Comparison of ENCODE assay signal across 11 mouse cellular contexts in the genomic region with DNA sequence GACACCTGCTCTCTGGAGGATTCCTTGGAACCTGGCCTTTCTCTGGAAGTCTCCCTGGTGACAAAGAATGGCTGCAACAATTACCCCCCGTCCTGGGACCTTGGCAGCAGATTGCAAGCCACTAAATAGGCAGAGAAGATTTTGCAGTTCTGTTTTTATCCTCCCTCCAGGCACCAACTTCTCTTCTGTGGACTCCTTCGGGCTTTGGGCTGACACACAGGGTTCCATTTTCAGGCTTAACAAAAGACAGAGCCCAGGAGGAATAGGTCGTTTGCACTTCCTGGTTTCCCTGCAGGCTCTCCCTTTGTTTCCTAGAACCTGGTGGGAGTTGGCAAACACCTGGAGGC. TPM values are rescaled to one million over a fixed set of nuclear protein-coding genes. Genes with fewer than 3 reads are reported as not detected.
DNase-seq lines count a peak whose midpoint lies in the region; TF ChIP-seq lines count a peak whose summit lies in the region.
"Had no signal": no experiment of that assay in that cellular context is flagged by ENCODE, and none has a peak within 500 bp of the region (broad histone marks: within the 10 kb centered on the region; RNA-seq: fewer than 3 reads in every experiment).

No protein-coding gene starts in this region.

- intact Hi-C loops in heart, postnatal 36 days (cut with DNase I) = no loop called here

- H3K27me3 ChIP-seq in midbrain, embryonic 10.5 days (ENCODE audit: low read depth, poor library complexity, severe bottlenecking) = peaks cover 17% of the 10 kb centered on the region; the same call in 1 of the 2 replicates
- H3K27me3 ChIP-seq: liver, embryonic 13.5 days had no signal

- WGBS in midbrain, embryonic 10.5 days = 4% methylated on average over 3 of the region's 3 CpGs

- no peaks in the 10 kb centered on the region for H3K36me3 ChIP-seq in midbrain, embryonic 10.5 days
- H3K36me3 ChIP-seq: liver, embryonic 13.5 days had no signal

- no peaks in the 10 kb centered on the region for H3K9me3 ChIP-seq in midbrain, embryonic 10.5 days (replicated peaks)
- H3K9me3 ChIP-seq: liver, embryonic 13.5 days had no signal

- TF ChIP-seq CTCF in brain, embryonic 14.5 days (IDR thresholded peaks at IDR 0.05; ENCODE audit: borderline replicate concordance, extremely low read depth, insufficient read depth, insufficient read length) = no peak

- TF ChIP-seq POLR2A in brain, embryonic 14.5 days (IDR thresholded peaks at IDR 0.05; ENCODE audit: borderline replicate concordance, extremely low read depth, insufficient read depth, insufficient read length, poor library complexity, severe bottlenecking) = no peak

- peak; percentile 9 for DNase-seq in embryo, embryonic 11 days
- DNase-seq in embryo, embryonic 10.5 days (ENCODE audit: low spot score) = no peak
- DNase-seq in brain, embryonic 14.5 days (ENCODE audit: low read depth) = peak; percentile 59
- peak; percentile 10 to 14 for DNase-seq in heart, postnatal 36 days
- DNase-seq in midbrain, embryonic 10.5 days (ENCODE audit: low spot score) = no peak
- no peak for DNase-seq in thymus, postnatal 25 days
- DNase-seq in layer of hippocampus, adult 8-10 months (ENCODE audit: low spot score in 2 of 2) = no peak
- DNase-seq in layer of hippocampus, postnatal 14 days (ENCODE audit: low spot score in 2 of 2) = no peak
- DNase-seq: cerebellum, postnatal 25 days; liver, embryonic 13.5 days; thymus, postnatal 14 days had no signal

- peak overlapping the region; percentile 35 for H3K4me3 ChIP-seq in midbrain, embryonic 10.5 days
- H3K4me3 ChIP-seq: liver, embryonic 13.5 days had no signal

- peak overlapping the region; percentile 78 for H3K27ac ChIP-seq in midbrain, embryonic 10.5 days (replicated peaks)
- H3K27ac ChIP-seq: liver, embryonic 13.5 days had no signal

- peaks cover 18% of the 10 kb centered on the region for H3K4me1 ChIP-seq in midbrain, embryonic 10.5 days
- H3K4me1 ChIP-seq: liver, embryonic 13.5 days had no signal

RNA-seq across cellular contexts. Expression of a gene that starts 7.9 kb away (rescaled TPM):
- 36.7 and 46.7 TPM in 2 replicates for polyA plus RNA-seq in brain, embryonic 14.5 days (2012; rRNA removed)
- total RNA-seq in heart, postnatal 36 days (2021) = 10 to 100 TPM; 24.4 to 25.0 TPM
- 56.6 and 64.8 TPM in 2 replicates for polyA plus RNA-seq in midbrain, embryonic 10.5 days (2016; fragmentation: Nextera tagmentation; extraction: Ambion mirVana)
- 10 to 100 TPM; 74.0 to 76.0 (median 75.2) TPM for total RNA-seq in layer of hippocampus, adult 8-10 months (2022)
- 10 to 100 TPM; 66.4 to 66.8 TPM for total RNA-seq in layer of hippocampus, postnatal 14 days (2021)

Comparison
In these comparisons a context has a peak if more than half of its experiments do, and no peak if none do; other contexts are left out.
1. DNase-seq: peak in embryo, embryonic 11 days (single experiment), brain, embryonic 14.5 days (single experiment) and heart, postnatal 36 days (2 of 2); none in embryo, embryonic 10.5 days (single experiment), midbrain, embryonic 10.5 days (single experiment), thymus, postnatal 25 days (single experiment), layer of hippocampus, adult 8-10 months (0 of 2) and layer of hippocampus, postnatal 14 days (0 of 2).